ENCODE assay signal across 8 mouse cellular contexts in genomic region chr7:16312011-16312671, GRCm38 (mm10). TPM values are rescaled to one million over a fixed set of nuclear protein-coding genes. Genes with fewer than 3 reads are reported as not detected.
A peak's percentile ranks its signal among the peaks of the same experiment; 100 is the strongest.
DNase-seq lines count a peak whose midpoint lies in the region; ATAC-seq and TF ChIP-seq lines count a peak whose summit lies in the region.

No protein-coding gene starts in this region.

- H3K9ac ChIP-seq in forebrain, embryonic 12.5 days, result peak overlapping the region; percentile 82
- peak overlapping the region; percentile 64 for H3K9ac ChIP-seq in limb, embryonic 15.5 days
- H3K9ac ChIP-seq in midbrain, postnatal 0 days (replicated peaks; ENCODE audit: low read length, poor library complexity, severe bottlenecking), result peak overlapping the region; percentile 74

- peak overlapping the region; percentile 93 for H3K4me2 ChIP-seq in forebrain, embryonic 12.5 days
- H3K4me2 ChIP-seq in limb, embryonic 15.5 days, result peak overlapping the region; percentile 98
- peak overlapping the region; percentile 97 for H3K4me2 ChIP-seq in midbrain, postnatal 0 days (ENCODE audit: low read depth, low read length, poor library complexity, severe bottlenecking)

- H3K9me3 ChIP-seq in forebrain, embryonic 12.5 days, result no peaks in the 10 kb centered on the region
- H3K9me3 ChIP-seq in limb, embryonic 15.5 days, result no peaks in the 10 kb centered on the region
- no peaks in the 10 kb centered on the region for H3K9me3 ChIP-seq in midbrain, postnatal 0 days (ENCODE audit: low read length)

- DNase-seq in CD4-positive helper T cell, adult 2 months (ENCODE audit: low read depth, low spot score), result peak; percentile 49
- DNase-seq in adrenal gland, adult 18-20 months (ENCODE audit: low spot score in 2 of 2), result peak; percentile 26 to 52
- DNase-seq in heart, postnatal 36 days, result peak; percentile 58 to 74
- peak; percentile 10 for DNase-seq in midbrain, postnatal 0 days (ENCODE audit: low spot score)
- peak; percentile 52 for DNase-seq in urinary bladder, postnatal 14 days (ENCODE audit: low spot score)
- DNase-seq in embryo, embryonic 10.5 days (ENCODE audit: low spot score), result no peak

- 0 out of 2 replicates have a peak, but pooled peaks have one; percentile 14 for ATAC-seq in forebrain, embryonic 12.5 days (ENCODE audit: low FRiP score)
- no peak; the same call in 1 of the 2 replicates for ATAC-seq in limb, embryonic 15.5 days (ENCODE audit: insufficient number of reproducible peaks, low FRiP score, low TSS enrichment, low read depth)
- ATAC-seq in midbrain, postnatal 0 days (ENCODE audit: low FRiP score), result no peak

- peaks cover 60% of the 10 kb centered on the region for H3K4me1 ChIP-seq in forebrain, embryonic 12.5 days
- peaks cover 60% of the 10 kb centered on the region for H3K4me1 ChIP-seq in limb, embryonic 15.5 days
- peaks cover 13% of the 10 kb centered on the region for H3K4me1 ChIP-seq in midbrain, postnatal 0 days (ENCODE audit: insufficient read depth, low read length)

- peak overlapping the region; percentile 58 for H3K4me3 ChIP-seq in forebrain, embryonic 12.5 days (replicated peaks)
- peak overlapping the region; percentile 65 for H3K4me3 ChIP-seq in limb, embryonic 15.5 days
- H3K4me3 ChIP-seq in midbrain, postnatal 0 days (ENCODE audit: low read depth, low read length), result peak overlapping the region; percentile 81

- 0 out of 2 replicates have a peak, but pooled peaks cover 2% of the 10 kb centered on the region for H3K36me3 ChIP-seq in forebrain, embryonic 12.5 days (replicated peaks)
- no peaks in the 10 kb centered on the region for H3K36me3 ChIP-seq in limb, embryonic 15.5 days
- peaks cover 3% of the 10 kb centered on the region; the same call in 1 of the 2 replicates for H3K36me3 ChIP-seq in midbrain, postnatal 0 days (ENCODE audit: insufficient read depth, low read length)

- TF ChIP-seq CTCF in midbrain, postnatal 0 days (IDR thresholded peaks at IDR 0.05), result no peak

- 0% methylated on average over 38 of the region's 49 CpGs for WGBS in forebrain, embryonic 12.5 days
- under 1% methylated on average over 39 of the region's 49 CpGs for WGBS in limb, embryonic 15.5 days
- WGBS in midbrain, postnatal 0 days, result under 1% methylated on average over 44 of the region's 49 CpGs

- peak overlapping the region; percentile 94 for H3K27ac ChIP-seq in forebrain, embryonic 12.5 days
- peak overlapping the region; percentile 95 for H3K27ac ChIP-seq in limb, embryonic 15.5 days
- H3K27ac ChIP-seq in midbrain, postnatal 0 days (ENCODE audit: low read depth, low read length), result peak overlapping the region; percentile 55

- intact Hi-C loops in heart, postnatal 36 days (cut with DNase I), result no loop called here

- peaks cover 24% of the 10 kb centered on the region for H3K27me3 ChIP-seq in forebrain, embryonic 12.5 days
- H3K27me3 ChIP-seq in limb, embryonic 15.5 days, result peaks cover 17% of the 10 kb centered on the region
- no peaks in the 10 kb centered on the region for H3K27me3 ChIP-seq in midbrain, postnatal 0 days (ENCODE audit: insufficient read depth, low read length)

RNA-seq across cellular contexts. Expression of gene Bbc3, which starts 3.9 kb away (rescaled TPM):
- 1 to 10 TPM; 5.2 to 6.0 TPM for total RNA-seq in adrenal gland, adult 18-20 months (2021)
- 12.8 and 14.6 TPM in 2 replicates for polyA plus RNA-seq in forebrain, embryonic 12.5 days (2016; fragmentation: Nextera tagmentation; extraction: Ambion mirVana)
- total RNA-seq in heart, postnatal 36 days (2021), result 1 to 10 TPM; 3.1 to 5.0 TPM
- polyA plus RNA-seq in limb, embryonic 15.5 days (2015; fragmentation: Nextera tagmentation; extraction: Ambion mirVana), result 6.4 and 7.0 TPM in 2 replicates
- 45.1 and 50.6 TPM in 2 replicates for total RNA-seq in midbrain, postnatal 0 days (2014; rRNA removed)
- 38.9 and 39.0 TPM in 2 replicates for polyA plus RNA-seq in midbrain, postnatal 0 days (2015; fragmentation: Nextera tagmentation; extraction: Ambion mirVana)

RNA-seq across cellular contexts. Expression of gene Ccdc9, which starts 25.5 kb away (rescaled TPM):
- total RNA-seq in adrenal gland, adult 18-20 months (2021), result 10 to 100 TPM; 52.2 to 59.2 TPM
- 42.3 and 44.6 TPM in 2 replicates for polyA plus RNA-seq in forebrain, embryonic 12.5 days (2016; fragmentation: Nextera tagmentation; extraction: Ambion mirVana)
- 10 to 100 TPM; 34.6 to 36.9 TPM for total RNA-seq in heart, postnatal 36 days (2021)
- 26.6 and 27.0 TPM in 2 replicates for polyA plus RNA-seq in limb, embryonic 15.5 days (2015; fragmentation: Nextera tagmentation; extraction: Ambion mirVana)
- 31.5 and 35.0 TPM in 2 replicates for total RNA-seq in midbrain, postnatal 0 days (2014; rRNA removed)
- 12.7 and 13.6 TPM in 2 replicates for polyA plus RNA-seq in midbrain, postnatal 0 days (2015; fragmentation: Nextera tagmentation; extraction: Ambion mirVana)

RNA-seq across cellular contexts. Expression of gene Inafm1, which starts 38.7 kb away (rescaled TPM):
- total RNA-seq in adrenal gland, adult 18-20 months (2021), result 10 to 100 TPM; 21.1 to 21.8 TPM
- polyA plus RNA-seq in forebrain, embryonic 12.5 days (2016; fragmentation: Nextera tagmentation; extraction: Ambion mirVana), result 13.4 and 14.5 TPM in 2 replicates
- total RNA-seq in heart, postnatal 36 days (2021), result 10 to 100 TPM; 17.0 to 17.8 TPM
- polyA plus RNA-seq in limb, embryonic 15.5 days (2015; fragmentation: Nextera tagmentation; extraction: Ambion mirVana), result 23.9 and 28.1 TPM in 2 replicates
- 58.2 and 60.5 TPM in 2 replicates for total RNA-seq in midbrain, postnatal 0 days (2014; rRNA removed)
- polyA plus RNA-seq in midbrain, postnatal 0 days (2015; fragmentation: Nextera tagmentation; extraction: Ambion mirVana), result 84.2 and 84.5 TPM in 2 replicates

RNA-seq across cellular contexts. Expression of gene C5ar1, which starts 52.8 kb away (rescaled TPM):
- total RNA-seq in adrenal gland, adult 18-20 months (2021), result 10 to 100 TPM in 1 of 2 experiments, 1 to 10 TPM in 1; 7.0 to 13.1 TPM
- polyA plus RNA-seq in forebrain, embryonic 12.5 days (2016; fragmentation: Nextera tagmentation; extraction: Ambion mirVana), result 0.70 and 0.73 TPM in 2 replicates
- total RNA-seq in heart, postnatal 36 days (2021), result 1 to 10 TPM; 6.4 to 7.8 TPM
- 5.3 and 5.4 TPM in 2 replicates for polyA plus RNA-seq in limb, embryonic 15.5 days (2015; fragmentation: Nextera tagmentation; extraction: Ambion mirVana)
- 0.85 and 1.4 TPM in 2 replicates for total RNA-seq in midbrain, postnatal 0 days (2014; rRNA removed)
- polyA plus RNA-seq in midbrain, postnatal 0 days (2015; fragmentation: Nextera tagmentation; extraction: Ambion mirVana), result 1.4 TPM in 2 replicates
